Mouse (Mus musculus) stomach, embryonic 15.5 days (tissue): ENCODE data around the gene Zfp275. TPM values are rescaled to one million over a fixed set of nuclear protein-coding genes. Genes with fewer than 3 reads are reported as not detected.
"Not testable (repeated sequence)": the region's sequence is repeated elsewhere in the genome, so short reads cannot be mapped to it uniquely, and the experiment has no call there.

Experiments
- ATAC-seq: fragments of 200-750 bp; cut with Nextera tagmentation; 2 replicates; pipeline ENCODE4 v1.8.0; 2017; ENCODE audit warnings: low read depth, moderate number of reproducible peaks, moderate TSS enrichment; ENCODE audit not compliant: insufficient read depth, low FRiP score
- H3K27ac ChIP-seq: fragments of 300-500 bp; sonication (generic); 2 replicates; pipeline ENCODE4 v1.5.1; 2015; ENCODE audit warnings: mild to moderate bottlenecking, inconsistent platforms
- H3K27me3 ChIP-seq: fragments of 300-500 bp; sonication (generic); replicated peaks from 2 replicates; pipeline ENCODE4 v1.6.1; 2015; ENCODE audit warnings: inconsistent platforms
- H3K36me3 ChIP-seq: fragments of 300-500 bp; sonication (generic); 2 replicates; pipeline ENCODE4 v1.6.1; 2015; ENCODE audit warnings: inconsistent platforms
- H3K4me1 ChIP-seq: fragments of 300-500 bp; sonication (generic); 2 replicates; pipeline ENCODE4 v1.6.1; 2015; ENCODE audit warnings: inconsistent platforms
- H3K4me2 ChIP-seq: fragments of 300-500 bp; sonication (generic); 2 replicates; pipeline ENCODE4 v1.6.1; 2015; ENCODE audit warnings: mild to moderate bottlenecking, inconsistent platforms
- H3K4me3 ChIP-seq: fragments of 300-500 bp; sonication (generic); replicated peaks from 2 replicates; pipeline ENCODE4 v1.5.1; 2015; ENCODE audit warnings: inconsistent platforms
- H3K9ac ChIP-seq: fragments of 300-500 bp; sonication (generic); 2 replicates; pipeline ENCODE4 v1.6.1; 2015; ENCODE audit warnings: inconsistent platforms
- H3K9me3 ChIP-seq: fragments of 300-500 bp; sonication (generic); 2 replicates; pipeline ENCODE4 v1.6.1; 2016; ENCODE audit warnings: inconsistent platforms
- WGBS: fragments of 180-500 bp; shearing (Covaris S2); methylation state at CpG from one replicate; pipeline ENCODE4 v1.1.7; 2015; 5-methylcytosine and 5-hydroxymethylcytosine counted together
- polyA plus RNA-seq: library from polyadenylated mRNA; unstranded; fragments of >200 nt; fragmentation: Nextera tagmentation; extraction: Ambion mirVana; gene quantifications from 2 replicates; pipeline ENCODE4 v1.2.1, GENCODE M21; 2015

Zfp275 gene
- 11.2 and 11.8 TPM in 2 replicates for polyA plus RNA-seq

- 18% methylated on average over 35 of the region's 37 CpGs for WGBS
- Histone ChIP-seq H3K36me3 (no peaks in the 10 kb centered on the region), H3K9ac (peak within 1 kb of the TSS; percentile 58), H3K4me3 (peak within 1 kb of the TSS; percentile 61), H3K27me3 (no peaks in the 10 kb centered on the region), H3K4me2 (peak within 1 kb of the TSS; percentile 51), H3K27ac (peak within 1 kb of the TSS; percentile 68), H3K4me1 (no peaks in the 10 kb centered on the region), H3K9me3 (no peaks in the 10 kb centered on the region)
- ATAC-seq: peak; percentile 96
These were observed at the start of gene Zfp275 for GRCm38 (mm10) chrX:73342483-73342895. Gene Zfp275 (plus strand): TSS chrX:73342621.

DNA sequence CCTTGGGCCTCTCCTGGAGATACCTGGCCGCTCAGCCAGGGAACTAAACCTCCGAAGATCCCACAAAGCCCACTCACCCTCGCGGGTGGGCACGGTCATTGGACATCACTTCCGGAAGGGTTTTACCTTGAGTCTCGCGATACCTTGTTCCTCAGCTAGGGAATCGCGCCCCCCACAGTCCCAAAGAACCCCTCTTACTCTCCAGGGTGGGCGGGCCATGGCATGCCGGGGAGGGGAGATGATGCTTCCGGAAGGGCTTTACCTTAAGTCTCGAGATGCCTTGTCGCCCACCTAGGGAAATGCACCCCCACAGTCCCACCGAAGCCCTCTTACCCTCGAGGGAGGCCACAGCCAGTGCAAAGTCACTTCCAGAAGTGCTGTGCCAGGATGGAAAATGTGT, 49.5 kb upstream of the Zfp275 start, which contains the start of the genes Xlr5a and Xlr5c:
TSS of gene Xlr5a (minus strand) at position 101 of the 400 bp plus-strand sequence.
TSS of gene Xlr5c (minus strand) at position 101 of the 400 bp plus-strand sequence.
- not testable (repeated sequence) for H3K4me1 ChIP-seq, H3K9ac ChIP-seq, H3K4me2 ChIP-seq, H3K36me3 ChIP-seq, H3K4me3 ChIP-seq, ATAC-seq, H3K27me3 ChIP-seq, H3K9me3 ChIP-seq, H3K27ac ChIP-seq
- 90% methylated on average over 16 of the region's 17 CpGs for WGBS

GRCm38 (mm10) chrX:73295745-73296144, 46.7 kb upstream of the Zfp275 start:
- H3K4me3 ChIP-seq, H3K9me3 ChIP-seq, H3K27me3 ChIP-seq, H3K9ac ChIP-seq, H3K4me1 ChIP-seq, H3K4me2 ChIP-seq, H3K27ac ChIP-seq, ATAC-seq, H3K36me3 ChIP-seq: not testable (repeated sequence)
- WGBS: 51% methylated on average over 9 of the region's 10 CpGs

- Histone ChIP-seq H3K9me3 (no peaks in the 10 kb centered on the region), H3K27ac (no peak overlapping the region), H3K9ac (no peak overlapping the region), H3K36me3 (no peaks in the 10 kb centered on the region), H3K4me3 (no peak overlapping the region), H3K27me3 (no peaks in the 10 kb centered on the region), H3K4me1 (no peaks in the 10 kb centered on the region), H3K4me2 (no peak overlapping the region)
- 43% methylated on average over 3 of the region's 3 CpGs for WGBS
- ATAC-seq: no peak
These were observed 29.9 kb upstream of the Zfp275 start for GRCm38 (mm10) chrX:73312522-73312921.

DNA sequence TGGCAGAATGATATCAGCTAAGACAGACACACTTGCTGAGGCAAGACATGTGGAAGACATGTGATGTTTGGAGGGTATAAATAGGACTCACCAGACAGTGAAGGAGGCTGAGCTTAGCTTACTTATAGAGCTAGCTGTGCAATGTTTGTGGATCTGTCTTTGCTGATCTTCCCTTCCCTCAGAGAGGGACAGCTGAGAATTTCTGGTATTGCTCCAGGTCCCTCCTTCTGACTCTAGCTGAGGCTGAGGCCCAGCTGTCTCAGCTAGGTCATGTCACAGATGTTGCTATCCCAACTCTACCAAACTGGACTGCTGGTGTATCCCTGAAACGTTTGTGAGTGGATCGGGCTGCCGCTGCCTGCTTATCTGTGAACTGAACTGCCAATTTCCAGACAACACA, 21.4 kb upstream of the Zfp275 start:
- H3K4me3 ChIP-seq: no peak overlapping the region
- no peaks in the 10 kb centered on the region for H3K9me3 ChIP-seq
- H3K36me3 ChIP-seq: no peaks in the 10 kb centered on the region
- no peak overlapping the region for H3K4me2 ChIP-seq
- WGBS: 64% methylated on average over 3 of the region's 3 CpGs
- no peaks in the 10 kb centered on the region for H3K27me3 ChIP-seq
- H3K4me1 ChIP-seq: no peaks in the 10 kb centered on the region
- ATAC-seq: no peak
- no peak overlapping the region for H3K9ac ChIP-seq
- no peak overlapping the region for H3K27ac ChIP-seq

- Histone ChIP-seq H3K4me3 (no peak overlapping the region), H3K9me3 (no peaks in the 10 kb centered on the region), H3K27ac (no peak overlapping the region), H3K36me3 (no peaks in the 10 kb centered on the region), H3K4me1 (no peaks in the 10 kb centered on the region), H3K27me3 (no peaks in the 10 kb centered on the region), H3K9ac (no peak overlapping the region), H3K4me2 (no peak overlapping the region)
- ATAC-seq: no peak
- 65% methylated on average over 2 of the region's 2 CpGs for WGBS
These were observed 15.2 kb upstream of the Zfp275 start for GRCm38 (mm10) chrX:73327215-73327614.

DNA sequence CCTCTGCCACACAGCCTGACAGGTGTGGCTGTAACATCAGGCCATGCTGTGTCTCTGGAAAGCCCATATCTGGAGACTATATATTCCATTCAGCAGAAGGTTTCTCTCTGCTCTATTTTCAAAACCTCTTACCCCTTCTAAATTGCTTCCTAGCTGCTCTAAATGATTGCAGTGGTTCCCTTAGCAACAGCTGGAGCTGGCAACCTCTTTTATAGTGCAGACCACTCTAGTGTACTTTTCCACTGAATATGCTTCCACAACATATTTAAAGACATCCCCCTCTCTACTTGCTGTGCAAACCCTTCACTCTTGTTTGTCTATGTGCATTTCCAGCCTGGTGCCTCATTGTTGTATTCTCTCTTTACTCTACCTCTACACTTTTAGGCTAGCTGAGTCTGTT, 8.9 kb upstream of the Zfp275 start:
- Histone ChIP-seq H3K9ac (no peak overlapping the region), H3K4me1 (no peaks in the 10 kb centered on the region), H3K36me3 (no peaks in the 10 kb centered on the region), H3K27ac (no peak overlapping the region), H3K4me3 (no peak overlapping the region), H3K9me3 (no peaks in the 10 kb centered on the region), H3K27me3 (no peaks in the 10 kb centered on the region), H3K4me2 (no peak overlapping the region)
- ATAC-seq: no peak

DNA sequence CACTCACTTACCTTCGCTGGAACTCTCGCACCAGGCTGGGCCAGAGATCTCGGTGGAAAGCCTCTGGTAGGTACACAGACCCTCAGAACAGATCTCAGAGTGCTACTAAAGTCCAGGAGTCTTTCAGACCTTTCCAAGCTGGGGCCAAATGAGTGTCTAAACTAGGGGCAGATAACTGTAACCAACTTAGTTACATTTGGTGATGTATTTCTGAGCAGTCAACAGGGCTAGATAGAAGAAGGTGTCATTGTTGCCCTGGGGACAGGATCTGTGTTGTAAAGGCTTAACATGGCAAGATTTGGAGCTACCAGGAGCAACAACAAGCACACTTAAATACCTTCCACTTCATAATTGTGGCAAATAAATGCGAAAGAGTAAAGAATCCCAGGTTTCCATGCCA, 5.7 kb upstream of the Zfp275 start, which contains the start of gene Gm45015:
TSS of gene Gm45015 (minus strand) at position 101 of the 400 bp plus-strand sequence.
- Histone ChIP-seq H3K4me3 (no peak within 1 kb of the TSS), H3K27me3 (no peaks in the 10 kb centered on the region), H3K27ac (no peak within 1 kb of the TSS), H3K4me2 (no peak within 1 kb of the TSS), H3K4me1 (no peaks in the 10 kb centered on the region), H3K9me3 (no peaks in the 10 kb centered on the region), H3K36me3 (no peaks in the 10 kb centered on the region), H3K9ac (no peak within 1 kb of the TSS)
- ATAC-seq: no peak
- 87% methylated on average over 4 of the region's 4 CpGs for WGBS

GRCm38 (mm10) chrX:73341473-73341872, 948 bp upstream of the Zfp275 start:
- WGBS: 53% methylated on average over 1 of the region's 1 CpGs

DNA sequence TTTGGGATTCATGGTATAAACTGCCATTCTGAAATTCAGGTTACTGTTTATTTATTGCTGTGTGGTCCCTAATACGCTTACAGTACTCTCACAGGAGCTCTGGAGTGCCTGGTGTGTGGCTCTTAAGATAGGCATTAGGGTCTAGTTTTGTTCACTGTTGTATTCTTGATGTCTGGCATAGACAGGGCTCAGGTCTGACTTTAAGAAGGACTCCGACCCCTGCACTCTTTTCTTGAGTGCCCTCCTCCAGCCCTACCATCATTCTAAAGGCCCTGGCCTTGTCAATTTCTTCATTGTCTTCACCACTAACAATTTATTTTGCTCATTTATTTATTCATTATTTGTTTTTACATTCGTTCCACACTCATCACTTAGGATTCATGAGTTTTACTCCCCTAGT, 353 bp upstream of the Zfp275 start:
- no peaks in the 10 kb centered on the region for H3K9me3 ChIP-seq
- no peaks in the 10 kb centered on the region for H3K27me3 ChIP-seq
- ATAC-seq: no peak
- no peaks in the 10 kb centered on the region for H3K36me3 ChIP-seq
- H3K9ac ChIP-seq: no peak overlapping the region
- WGBS: 32% methylated on average over 3 of the region's 3 CpGs
- no peak overlapping the region for H3K27ac ChIP-seq
- no peaks in the 10 kb centered on the region for H3K4me1 ChIP-seq
- peak overlapping the region; percentile 51 for H3K4me2 ChIP-seq
- H3K4me3 ChIP-seq: peak overlapping the region; percentile 61

More at GRCm38 (mm10) chrX:73341473-73341872, 948 bp upstream of the Zfp275 start:
- ATAC-seq: no peak
- H3K27me3 ChIP-seq: no peaks in the 10 kb centered on the region
- H3K9ac ChIP-seq: no peak overlapping the region
- H3K4me1 ChIP-seq: no peaks in the 10 kb centered on the region
- no peaks in the 10 kb centered on the region for H3K36me3 ChIP-seq
- H3K9me3 ChIP-seq: no peaks in the 10 kb centered on the region
- H3K4me3 ChIP-seq: no peak overlapping the region
- H3K27ac ChIP-seq: no peak overlapping the region
- H3K4me2 ChIP-seq: no peak overlapping the region

DNA sequence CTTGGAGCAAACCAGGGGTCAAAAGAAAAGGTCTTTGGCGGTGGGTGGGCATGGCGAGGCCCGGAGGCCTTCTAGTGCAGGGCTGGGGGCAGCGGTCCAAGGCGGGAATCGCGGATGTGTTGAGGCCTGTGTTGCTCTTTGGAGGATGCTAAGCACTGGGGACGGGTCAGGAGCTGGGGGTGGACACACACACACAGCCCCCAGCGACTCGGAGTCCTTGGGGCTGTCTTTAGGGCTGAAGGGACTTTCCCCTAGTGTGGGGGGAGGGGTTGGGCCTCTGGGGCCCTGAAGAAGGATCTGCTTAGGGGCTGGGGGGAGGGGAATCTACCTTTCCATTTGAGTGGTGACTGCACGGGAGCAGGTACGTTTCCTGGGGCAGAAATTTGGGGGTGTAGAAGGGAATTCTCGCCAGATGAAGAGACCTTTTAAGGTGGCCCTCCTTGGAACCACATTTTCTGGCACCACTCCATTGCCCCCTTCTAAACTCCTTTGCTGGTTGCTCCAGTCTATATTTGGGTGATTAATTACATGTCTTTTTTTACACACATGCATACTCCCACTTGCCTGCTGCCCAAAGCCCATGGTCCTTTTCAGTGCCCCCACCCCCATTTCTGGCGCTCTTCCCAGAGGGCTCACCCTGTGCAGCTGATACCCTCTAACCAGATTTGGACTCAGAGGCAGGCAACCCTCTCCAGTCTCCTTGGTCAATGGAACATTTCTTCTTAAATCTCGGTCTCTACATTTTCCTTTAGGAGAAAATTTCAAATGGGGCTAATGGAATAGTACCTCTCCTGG, 717 bp downstream of the Zfp275 start:
- Histone ChIP-seq H3K36me3 (no peaks in the 10 kb centered on the region), H3K4me2 (peak overlapping the region; percentile 51), H3K4me3 (peak overlapping the region; percentile 61), H3K9me3 (no peaks in the 10 kb centered on the region), H3K27me3 (no peaks in the 10 kb centered on the region), H3K9ac (peak overlapping the region; percentile 58), H3K27ac (peak overlapping the region; percentile 68; the same call in 1 of the 2 replicates), H3K4me1 (no peaks in the 10 kb centered on the region)
- ATAC-seq: peak; percentile 40; the same call in 1 of the 2 replicates
- WGBS: 17% methylated on average over 15 of the region's 15 CpGs

DNA sequence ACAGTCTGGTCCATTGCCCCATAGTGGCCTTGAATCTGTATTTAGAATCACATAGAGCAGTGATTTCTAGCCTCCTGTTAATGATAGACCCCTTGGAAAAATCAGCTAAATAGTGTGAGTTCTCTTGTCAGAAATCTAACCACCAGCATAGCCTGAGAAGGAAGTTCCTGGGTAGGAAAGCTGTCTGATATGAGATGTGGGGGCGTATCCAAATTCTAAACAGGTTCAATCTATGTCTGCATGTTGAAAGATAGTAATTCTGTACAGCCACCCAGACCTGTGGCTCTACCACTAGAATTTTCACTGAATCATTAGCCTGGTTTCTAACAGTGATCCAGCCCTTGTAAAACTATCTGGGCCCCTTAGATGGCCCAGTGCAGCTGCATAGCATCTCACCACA, 1.4 kb downstream of the Zfp275 start:
- H3K4me3 ChIP-seq: no peak overlapping the region
- no peaks in the 10 kb centered on the region for H3K9me3 ChIP-seq
- WGBS: 63% methylated on average over 1 of the region's 1 CpGs
- H3K4me1 ChIP-seq: no peaks in the 10 kb centered on the region
- H3K27me3 ChIP-seq: no peaks in the 10 kb centered on the region
- H3K4me2 ChIP-seq: peak overlapping the region; percentile 51
- no peak overlapping the region for H3K27ac ChIP-seq
- H3K9ac ChIP-seq: no peak overlapping the region
- H3K36me3 ChIP-seq: no peaks in the 10 kb centered on the region
- ATAC-seq: no peak
